Mouse (Mus musculus) MEL-GATA-1-ER (cell line): ENCODE measurements at regions not wholly inside any gene's neighbourhood (a gene's known extent, or its start where the extent isn't known, plus 50 kb on each side); places are given as distances from the start of the nearest gene placed in this dataset.

Experiments used
- DNase-seq: peaks from one replicate; pipeline ENCODE4 v3.0.0-alpha.2; 2012; ENCODE audit warnings: low read depth; ENCODE audit errors: extremely low read depth

- DNase-seq = no peak
These were observed 802.3 kb downstream of the Cdh8 start for GRCm38 (mm10) chr8:98613834-98614428.

DNA sequence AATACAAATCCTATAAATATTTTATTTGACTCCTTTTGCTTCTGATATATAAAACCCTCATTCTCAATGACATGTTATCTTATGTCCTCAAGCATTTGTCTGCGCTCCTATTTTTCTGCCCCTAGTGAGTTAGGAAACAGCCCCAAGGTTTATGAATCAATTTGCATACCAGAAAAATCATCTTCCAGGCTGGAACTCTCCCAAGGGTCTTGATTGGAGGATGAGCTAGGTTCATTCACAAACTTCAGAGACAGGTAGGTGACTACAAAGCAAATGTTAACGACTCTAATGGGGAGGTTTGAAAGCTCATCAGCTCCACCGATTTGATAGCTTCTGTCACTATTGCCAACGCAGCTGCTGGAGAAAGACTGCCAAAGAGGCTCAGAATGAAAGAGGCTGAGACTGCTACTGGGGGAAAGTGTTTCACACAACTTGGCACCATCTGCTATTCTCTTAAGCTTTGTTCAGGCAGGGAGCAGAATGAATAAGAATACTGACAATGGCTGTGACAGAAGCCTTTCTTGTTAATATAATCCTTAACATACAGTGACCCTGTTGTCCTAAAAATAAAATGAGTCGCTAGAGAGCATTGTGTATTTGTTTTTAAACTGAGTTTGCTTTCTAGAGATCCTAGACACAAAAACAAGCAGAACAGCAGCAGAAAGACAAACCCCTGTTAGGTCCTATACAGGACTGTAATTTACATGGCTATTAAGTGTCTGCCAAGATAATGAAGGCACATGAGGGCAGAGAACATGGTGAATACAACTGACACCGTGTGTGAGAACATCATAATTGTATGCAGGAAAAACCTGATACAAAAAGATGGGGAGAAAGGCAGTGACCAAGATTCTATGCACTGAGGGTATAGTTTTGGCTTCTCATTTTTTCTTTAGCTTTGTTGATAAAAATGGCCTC lies 843.4 kb downstream of the Cdh8 start:
- DNase-seq = no peak

- DNase-seq = no peak
These were observed 849.6 kb downstream of the Cdh8 start for GRCm38 (mm10) chr8:98566661-98567060.

GRCm38 (mm10) chr8:98518459-98518858 lies 897.8 kb downstream of the Cdh8 start:
- no peak for DNase-seq

DNA sequence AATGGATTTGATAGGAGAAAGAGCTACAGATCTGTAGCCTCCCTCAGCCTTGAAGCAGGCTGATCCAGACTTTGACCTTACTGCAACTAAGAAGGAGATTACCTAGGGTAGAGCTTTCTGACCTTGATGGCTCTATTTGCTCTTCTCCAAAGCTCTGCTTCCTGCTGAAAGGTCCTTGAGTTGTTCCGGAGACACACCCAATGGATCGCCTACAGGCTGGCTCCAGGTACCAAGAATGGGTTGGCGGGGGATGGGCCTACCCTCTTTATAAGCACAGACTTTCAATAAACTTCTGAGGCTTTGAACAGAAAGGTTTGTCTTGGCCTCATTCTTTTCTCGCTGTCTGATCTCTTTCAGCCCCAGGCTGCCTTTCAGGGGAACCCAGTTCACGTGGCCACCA lies 901.0 kb downstream of the Cdh8 start:
- no peak for DNase-seq

GRCm38 (mm10) chr8:98496793-98497192 lies 919.5 kb downstream of the Cdh8 start:
- DNase-seq = no peak

DNA sequence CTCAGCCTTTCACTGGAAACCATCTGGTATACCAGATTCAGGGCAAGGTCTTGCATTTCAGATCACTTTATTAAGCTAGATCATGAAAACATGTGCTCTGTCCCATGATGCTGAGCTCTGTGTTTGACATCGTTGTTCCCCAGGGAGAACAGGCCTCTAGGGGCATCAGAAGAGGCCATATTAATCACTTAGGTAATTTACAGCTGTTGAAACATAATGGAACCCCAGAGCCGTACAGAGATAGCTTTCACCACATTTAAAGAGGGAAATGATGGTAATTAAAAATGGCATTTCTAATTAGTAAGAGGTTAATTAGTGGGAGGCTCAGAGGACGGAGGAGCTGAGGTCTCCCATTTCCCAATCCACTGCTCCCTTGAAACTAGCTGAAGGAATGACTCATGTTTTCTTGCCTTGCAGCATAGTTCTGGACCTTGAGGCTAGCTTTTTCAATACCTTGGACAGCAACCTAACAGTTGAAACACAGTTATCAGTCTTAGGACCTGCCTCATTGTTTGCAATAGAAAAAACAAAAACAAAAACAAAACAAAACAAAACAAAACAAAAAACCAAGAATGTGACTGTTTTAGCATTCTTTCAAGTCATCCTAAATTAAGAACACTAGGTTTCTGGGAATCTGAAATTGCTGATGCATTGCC lies 952.8 kb downstream of the Cdh8 start:
- no peak for DNase-seq

DNA sequence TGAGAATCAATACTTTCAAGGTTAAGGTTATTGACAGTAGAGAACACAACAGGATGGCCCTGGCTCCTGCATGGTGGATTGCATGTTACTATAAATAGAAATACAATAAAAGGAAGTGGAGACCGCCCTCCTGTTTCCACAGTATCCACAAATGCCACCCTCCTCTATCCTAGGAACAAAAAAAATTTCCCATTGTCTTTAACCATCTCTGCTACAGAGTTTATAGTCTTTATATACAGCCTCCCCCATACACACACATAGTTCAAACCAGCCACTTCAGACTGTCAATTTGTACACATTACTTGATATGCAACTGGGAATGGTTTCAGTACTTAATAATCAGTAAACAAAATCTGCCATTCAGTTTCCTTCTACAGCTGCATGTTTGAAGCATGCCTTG lies 960.7 kb downstream of the Cdh8 start:
- DNase-seq = no peak
